Mouse (Mus musculus): Measurements from ENCODE around the gene Snap91.

GRCm38 (mm10) chr9:86858101-86858500, 22.4 kb downstream of the Snap91 start:
- TF ChIP-seq CTCF (IDR thresholded peaks at IDR 0.05; ENCODE audit: extremely low read depth, insufficient read depth, low read length) (no peak), POLR2A (IDR thresholded peaks at IDR 0.05; ENCODE audit: extremely low read depth, insufficient read depth, low read length) (no peak)
